Mouse (Mus musculus) liver, embryonic 14.5 days (tissue): ENCODE measurements around the gene Kri1.

ENCODE experiments used
- CTCF ChIP-seq: IDR thresholded peaks from 2 replicates; pipeline ENCODE4 v1.5.1; 2016; ENCODE audit warnings: antibody characterized with exemption, low read depth, control low read depth
- EP300 ChIP-seq: IDR thresholded peaks from 2 replicates; pipeline ENCODE4 v1.6.1; 2016; ENCODE audit warnings: antibody characterized with exemption, low read depth

DNA sequence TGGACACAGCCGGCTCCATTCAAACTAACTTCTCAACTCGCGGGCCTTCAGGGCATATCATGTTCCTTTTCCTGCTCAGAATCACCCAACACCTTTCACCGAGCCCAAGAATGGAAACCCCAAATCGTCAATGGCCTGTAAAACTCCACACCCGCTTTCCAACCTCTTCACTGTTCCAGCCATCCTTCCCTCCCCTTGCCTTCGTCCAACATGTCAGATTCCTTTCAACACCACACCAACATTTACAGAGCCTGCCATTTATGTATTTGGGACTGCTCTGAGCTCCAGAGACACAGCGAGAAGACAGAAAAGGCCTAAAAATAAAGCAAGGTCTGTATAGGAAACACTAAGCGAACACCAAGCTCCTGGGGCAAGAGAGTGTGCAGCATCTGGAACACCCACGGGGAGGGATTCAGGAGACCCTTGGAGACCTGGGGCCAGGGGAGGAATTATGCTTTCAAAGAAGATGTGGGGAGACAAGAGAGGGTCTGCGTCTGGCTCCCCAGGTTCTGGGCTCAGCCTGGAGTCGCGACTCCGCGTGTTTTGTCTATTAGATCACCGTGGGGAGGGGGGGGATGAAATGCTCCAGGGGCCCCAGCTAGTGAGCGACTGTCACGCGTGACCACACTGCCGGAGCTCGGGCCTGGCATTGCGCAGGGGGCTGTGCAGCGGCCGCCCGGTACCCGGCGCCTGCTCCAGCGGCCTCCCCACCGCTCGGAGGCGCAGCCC lies 49.6 kb downstream of the Kri1 start:
- TF ChIP-seq CTCF = no peak
- no peak for TF ChIP-seq EP300
